Mouse (Mus musculus): ENCODE results near the gene 1700088E04Rik. TPM values are rescaled to one million over a fixed set of nuclear protein-coding genes. Genes with fewer than 3 reads are reported as not detected.
A peak's percentile ranks its signal among the peaks of the same experiment; 100 is the strongest.

The 1700088E04Rik gene
- polyA plus RNA-seq, 1 experiment from 2014 or later, result 30.4 TPM

GRCm38 (mm10) chr15:79145522-79145921, 4.5 kb upstream of the 1700088E04Rik start:
- Histone ChIP-seq H3K36me3 (ENCODE audit: insufficient read depth, low read length) (peaks cover 14% of the 10 kb centered on the region; the same call in 1 of the 2 replicates), H3K4me2 (replicated peaks; ENCODE audit: low read depth, low read length) (no peak overlapping the region), H3K27ac (ENCODE audit: low read length) (no peak overlapping the region), H3K4me1 (ENCODE audit: insufficient read depth, low read depth, low read length) (no peaks in the 10 kb centered on the region), H3K27me3 (replicated peaks; ENCODE audit: insufficient read depth, low read length) (no peaks in the 10 kb centered on the region), H3K9ac (replicated peaks; ENCODE audit: low read depth) (no peak overlapping the region), H3K9me3 (ENCODE audit: low read length) (no peaks in the 10 kb centered on the region), H3K4me3 (ENCODE audit: low read depth, low read length) (no peak overlapping the region)
- no peak for TF ChIP-seq CTCF (IDR thresholded peaks at IDR 0.05)
- TF ChIP-seq EP300 (IDR thresholded peaks at IDR 0.05), result no peak
- 77% methylated on average over 7 of the region's 7 CpGs for WGBS
- DNase-seq (ENCODE audit: low spot score) (no peak), ATAC-seq (no peak)

- no peak for TF ChIP-seq CTCF (IDR thresholded peaks at IDR 0.05)
- Histone ChIP-seq H3K4me1 (ENCODE audit: insufficient read depth, low read depth, low read length) (no peaks in the 10 kb centered on the region), H3K4me3 (ENCODE audit: low read depth, low read length) (no peak overlapping the region), H3K4me2 (replicated peaks; ENCODE audit: low read depth, low read length) (no peak overlapping the region), H3K36me3 (ENCODE audit: insufficient read depth, low read length) (peaks cover 10% of the 10 kb centered on the region; the same call in 1 of the 2 replicates), H3K27ac (ENCODE audit: low read length) (peak overlapping the region; percentile 58), H3K27me3 (replicated peaks; ENCODE audit: insufficient read depth, low read length) (no peaks in the 10 kb centered on the region), H3K9ac (replicated peaks; ENCODE audit: low read depth) (no peak overlapping the region), H3K9me3 (ENCODE audit: low read length) (no peaks in the 10 kb centered on the region)
- no peak for DNase-seq (ENCODE audit: low spot score)
- 30% methylated on average over 8 of the region's 8 CpGs for WGBS
- ATAC-seq, result peak; percentile 12
Observed at GRCm38 (mm10) chr15:79144021-79144420, 3.0 kb upstream of the 1700088E04Rik start.

DNA sequence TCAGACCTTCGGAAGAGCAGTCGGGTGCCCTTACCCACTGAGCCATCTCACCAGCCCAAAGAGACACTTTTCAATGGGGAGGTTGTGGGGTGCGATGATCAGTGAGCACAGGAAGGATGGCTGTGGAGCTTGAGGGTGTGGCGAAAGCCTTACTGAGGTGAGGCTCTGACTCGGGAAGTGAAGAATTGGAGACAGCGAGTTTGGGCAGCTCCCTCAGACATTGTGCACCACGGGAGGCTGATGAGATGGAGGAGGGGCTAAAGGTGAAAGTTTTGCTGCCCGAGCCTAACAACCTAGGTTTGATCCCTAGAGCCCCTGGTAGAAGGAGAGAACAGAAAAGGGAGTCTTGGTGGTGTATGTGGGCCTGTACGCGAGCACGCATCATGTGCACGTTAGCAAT, 2.3 kb upstream of the 1700088E04Rik start:
- ATAC-seq (no peak), DNase-seq (ENCODE audit: low spot score) (no peak)
- Histone ChIP-seq H3K9ac (replicated peaks; ENCODE audit: low read depth) (no peak overlapping the region), H3K27ac (ENCODE audit: low read length) (peak overlapping the region; percentile 58; the same call in 1 of the 2 replicates), H3K36me3 (ENCODE audit: insufficient read depth, low read length) (peaks cover 10% of the 10 kb centered on the region; the same call in 1 of the 2 replicates), H3K9me3 (ENCODE audit: low read length) (no peaks in the 10 kb centered on the region), H3K4me2 (replicated peaks; ENCODE audit: low read depth, low read length) (no peak overlapping the region), H3K4me3 (ENCODE audit: low read depth, low read length) (no peak overlapping the region), H3K4me1 (ENCODE audit: insufficient read depth, low read depth, low read length) (no peaks in the 10 kb centered on the region), H3K27me3 (replicated peaks; ENCODE audit: insufficient read depth, low read length) (no peaks in the 10 kb centered on the region)
- TF ChIP-seq EP300 (IDR thresholded peaks at IDR 0.05) (no peak), CTCF (IDR thresholded peaks at IDR 0.05) (no peak)
- 80% methylated on average over 12 of the region's 12 CpGs for WGBS

DNA sequence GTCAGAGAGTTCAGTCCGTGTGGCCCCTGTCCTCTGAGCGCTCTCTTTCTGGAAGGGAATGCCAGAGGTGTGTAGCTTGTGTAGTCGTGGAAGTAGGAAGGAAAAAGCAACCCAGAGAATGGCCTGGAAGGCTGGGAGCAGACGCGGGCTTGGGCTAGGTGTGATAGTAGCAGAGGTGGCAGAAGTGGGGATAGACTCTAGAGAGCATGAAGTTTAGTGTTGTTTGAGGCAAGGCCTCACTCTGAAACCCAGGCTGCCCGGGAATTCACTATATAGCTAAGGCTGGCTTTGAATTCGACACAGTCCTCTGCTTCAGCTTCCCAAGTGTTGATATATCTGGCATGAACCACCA, 489 bp upstream of the 1700088E04Rik start:
- TF ChIP-seq EP300 (IDR thresholded peaks at IDR 0.05), result no peak
- TF ChIP-seq CTCF (IDR thresholded peaks at IDR 0.05), result no peak
- Histone ChIP-seq H3K4me2 (replicated peaks; ENCODE audit: low read depth, low read length) (peak overlapping the region; percentile 83), H3K4me1 (ENCODE audit: insufficient read depth, low read depth, low read length) (no peaks in the 10 kb centered on the region), H3K27ac (ENCODE audit: low read length) (peak overlapping the region; percentile 34), H3K9me3 (ENCODE audit: low read length) (no peaks in the 10 kb centered on the region), H3K36me3 (ENCODE audit: insufficient read depth, low read length) (peaks cover 8% of the 10 kb centered on the region; the same call in 1 of the 2 replicates), H3K4me3 (ENCODE audit: low read depth, low read length) (peak overlapping the region; percentile 75), H3K9ac (replicated peaks; ENCODE audit: low read depth) (peak overlapping the region; percentile 55), H3K27me3 (replicated peaks; ENCODE audit: insufficient read depth, low read length) (no peaks in the 10 kb centered on the region)
- ATAC-seq (peak; percentile 4), DNase-seq (ENCODE audit: low spot score) (no peak)
- 0% methylated on average over 7 of the region's 7 CpGs for WGBS

GRCm38 (mm10) chr15:79139640-79140039, 1.4 kb downstream of the 1700088E04Rik start:
- H3K27me3 ChIP-seq (replicated peaks; ENCODE audit: insufficient read depth, low read length), result no peaks in the 10 kb centered on the region
- H3K36me3 ChIP-seq (ENCODE audit: insufficient read depth, low read length), result no peaks in the 10 kb centered on the region
- H3K27ac ChIP-seq (ENCODE audit: low read length), result no peak overlapping the region
- no peak overlapping the region for H3K4me3 ChIP-seq (ENCODE audit: low read depth, low read length)
- TF ChIP-seq EP300 (IDR thresholded peaks at IDR 0.05) (no peak), CTCF (IDR thresholded peaks at IDR 0.05) (peak; percentile 78)
- no peaks in the 10 kb centered on the region for H3K9me3 ChIP-seq (ENCODE audit: low read length)
- H3K4me2 ChIP-seq (replicated peaks; ENCODE audit: low read depth, low read length), result no peak overlapping the region
- ATAC-seq (no peak), DNase-seq (ENCODE audit: low spot score) (peak; percentile 49)
- H3K9ac ChIP-seq (replicated peaks; ENCODE audit: low read depth), result no peak overlapping the region
- no peaks in the 10 kb centered on the region for H3K4me1 ChIP-seq (ENCODE audit: insufficient read depth, low read depth, low read length)
- 59% methylated on average over 10 of the region's 10 CpGs for WGBS

DNA sequence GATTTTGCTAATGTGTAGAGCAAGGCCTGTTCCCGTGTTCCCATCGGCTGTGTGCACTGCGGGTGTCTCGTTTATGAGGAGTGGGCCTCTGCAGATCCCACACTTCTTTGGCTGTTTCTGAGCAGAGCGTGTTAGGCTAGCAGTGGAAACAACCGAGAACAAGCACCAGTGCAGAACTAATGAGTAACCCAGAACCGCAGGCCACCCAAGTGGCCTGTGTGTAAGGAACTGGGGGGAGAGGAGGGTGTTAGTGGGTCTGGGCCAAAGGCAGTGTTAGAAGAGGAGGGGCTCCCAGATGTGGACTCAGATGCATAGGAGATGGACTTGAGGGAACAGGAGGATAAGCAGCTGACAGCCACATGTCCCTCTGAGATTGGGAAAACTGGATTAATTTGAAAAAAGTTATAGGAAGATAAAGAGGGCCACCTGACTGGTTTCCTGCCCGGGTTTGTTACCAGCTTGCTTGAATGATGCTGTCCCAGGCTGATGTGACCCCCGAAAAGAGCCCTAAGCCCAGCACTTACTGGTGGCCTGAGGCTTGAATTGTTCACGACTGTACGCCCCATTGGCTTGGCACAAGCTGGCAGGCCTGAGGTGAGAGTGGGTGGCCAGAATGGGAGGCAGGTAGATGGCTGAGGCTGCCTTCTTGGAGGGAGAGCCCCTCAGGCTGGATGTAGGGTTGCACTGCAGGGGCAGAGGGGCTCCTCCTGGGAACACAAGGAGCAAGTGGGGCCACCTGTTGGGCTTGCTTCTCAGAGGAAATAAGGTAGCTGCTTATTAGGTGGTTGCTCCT, 5.1 kb downstream of the 1700088E04Rik start:
- WGBS, result 53% methylated on average over 11 of the region's 11 CpGs
- no peaks in the 10 kb centered on the region for H3K9me3 ChIP-seq (ENCODE audit: low read length)
- H3K4me3 ChIP-seq (ENCODE audit: low read depth, low read length), result no peak overlapping the region
- H3K36me3 ChIP-seq (ENCODE audit: insufficient read depth, low read length), result peaks cover 1% of the 10 kb centered on the region; the same call in 1 of the 2 replicates
- H3K4me1 ChIP-seq (ENCODE audit: insufficient read depth, low read depth, low read length), result peaks cover 11% of the 10 kb centered on the region
- no peak overlapping the region for H3K27ac ChIP-seq (ENCODE audit: low read length)
- ATAC-seq, result no peak
- DNase-seq (ENCODE audit: low spot score), result peak; percentile 56
- H3K27me3 ChIP-seq (replicated peaks; ENCODE audit: insufficient read depth, low read length), result no peaks in the 10 kb centered on the region
- no peak overlapping the region for H3K9ac ChIP-seq (replicated peaks; ENCODE audit: low read depth)
- TF ChIP-seq CTCF (IDR thresholded peaks at IDR 0.05), result no peak
- no peak for TF ChIP-seq EP300 (IDR thresholded peaks at IDR 0.05)
- no peak overlapping the region for H3K4me2 ChIP-seq (replicated peaks; ENCODE audit: low read depth, low read length)
